Mouse (Mus musculus) neural tube, embryonic 15.5 days (tissue): ENCODE data around the gene Tmem252. TPM values are rescaled to one million over a fixed set of nuclear protein-coding genes. Genes with fewer than 3 reads are reported as not detected.

Experiments used
- polyA plus RNA-seq: library from polyadenylated mRNA; unstranded; fragments of >200 nt; fragmentation: Nextera tagmentation; extraction: Ambion mirVana; gene quantifications from 2 replicates; pipeline ENCODE4 v1.2.1, GENCODE M21; 2015

The Tmem252 gene
- polyA plus RNA-seq, 1 experiment from 2014 or later, result 2.4 TPM

Other genes with a start within 250 kb of the Tmem252 start
- 52.0 and 55.4 TPM in 2 replicates for gene Fam122a, start 196.7 kb upstream of the Tmem252 start, polyA plus RNA-seq
- gene Pip5k1b, start 118.1 kb upstream of the Tmem252 start, polyA plus RNA-seq, result 1.6 and 2.6 TPM in 2 replicates
- gene Pgm5, start 187.8 kb downstream of the Tmem252 start, polyA plus RNA-seq, result 1.2 and 4.2 TPM in 2 replicates
- gene Gm10053, start 201.7 kb downstream of the Tmem252 start, polyA plus RNA-seq, result 322 and 341 TPM in 2 replicates
- not detected in 2 replicates for gene Foxd4, start 227.2 kb downstream of the Tmem252 start, polyA plus RNA-seq